Mouse (Mus musculus): ENCODE results near the gene Ncoa5.

- TF ChIP-seq CTCF (IDR thresholded peaks at IDR 0.05; ENCODE audit: low read depth, low read length) (no peak), POLR2AphosphoS5 (IDR thresholded peaks at IDR 0.05; ENCODE audit: insufficient replicate concordance, low read depth, low read length) (no peak), GATA1 (IDR thresholded peaks at IDR 0.05; ENCODE audit: borderline replicate concordance, low read length) (no peak), TAL1 (conservative IDR thresholded peaks at IDR 0.05; ENCODE audit: low read depth, low read length) (no peak), GATA2 (IDR thresholded peaks at IDR 0.05; ENCODE audit: borderline replicate concordance, low read depth, low read length) (no peak)
These were observed 16.9 kb upstream of the Ncoa5 start for GRCm38 (mm10) chr2:165051566-165051965.

Measured in G1E (cell line).